Mouse (Mus musculus): ENCODE results near the gene 6030458C11Rik. TPM values are rescaled to one million over a fixed set of nuclear protein-coding genes. Genes with fewer than 3 reads are reported as not detected.

The 6030458C11Rik gene
- total and polyA plus RNA-seq, 3 experiments = 17.5 to 38.3 (median 30.6) TPM

DNA sequence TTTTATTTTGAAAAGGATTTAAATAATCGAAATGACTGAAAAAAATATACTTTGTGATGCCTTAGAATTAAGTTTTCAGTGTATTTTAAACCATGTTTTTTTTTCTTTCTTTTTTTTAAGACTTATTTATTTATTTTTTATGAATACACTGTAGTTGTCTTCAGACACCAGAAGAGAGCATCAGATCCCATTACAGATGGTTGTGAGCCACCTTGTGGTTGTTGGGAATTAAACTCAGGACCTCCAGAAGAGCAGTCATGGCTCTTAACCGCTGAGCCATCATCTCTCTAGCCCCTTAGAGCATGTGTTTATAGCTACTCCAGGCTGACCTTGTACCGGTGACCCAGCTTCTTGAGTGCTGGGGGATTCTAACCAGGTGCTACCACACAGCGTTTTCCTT, 24.9 kb upstream of the 6030458C11Rik start:
- Histone ChIP-seq H3K27ac (ENCODE audit: insufficient read depth, low read depth) (no peak overlapping the region), H3K79me2 (replicated peaks; ENCODE audit: control insufficient read depth, extremely low read depth, insufficient read depth, poor library complexity, severe bottlenecking) (no peaks in the 10 kb centered on the region), H3K27me3 (replicated peaks) (no peaks in the 10 kb centered on the region), H3K9ac (ENCODE audit: insufficient read depth, low read depth) (no peak overlapping the region), H3K4me1 (ENCODE audit: control insufficient read depth in 1 of 2, insufficient read depth in 2 of 2) (no peaks in the 10 kb centered on the region), H3K4me3 (replicated peaks in 1 of 3; ENCODE audit: low read depth in 2 of 3, low read length in 2 of 3, poor library complexity in 1 of 3) (no peak overlapping the region), H3K4me2 (ENCODE audit: insufficient read depth, low read depth, poor library complexity, severe bottlenecking) (no peak overlapping the region), H3K9me3 (replicated peaks; ENCODE audit: low read length) (no peaks in the 10 kb centered on the region), H3K36me3 (replicated peaks in 1 of 2; ENCODE audit: control insufficient read depth in 1 of 2, insufficient read depth in 1 of 2, low read length in 1 of 2) (peaks cover 70 to 96% of the 10 kb centered on the region in 2 experiments)
- dilution Hi-C loops (cut with MboI; ENCODE audit: extremely low pct_ligation_motif_present, extremely low pct_unique_long_range_greater_than_20kb, low sequenced_read_pairs) = no loop called here
- TF ChIP-seq CTCF (conservative IDR thresholded peaks at IDR 0.05 in 1 of 2, IDR thresholded peaks at IDR 0.05 in 1 of 2; ENCODE audit: low read depth in 2 of 2, low read length in 2 of 2) = peak in 1 of 2 experiments; percentile 33; a peak in 2 of 4 replicates
- TF ChIP-seq UBTF (IDR thresholded peaks at IDR 0.05; ENCODE audit: low read depth, low read length) = no peak
- in situ Hi-C loops (cut with MboI; ENCODE audit: low pct_ligation_motif_present, low pct_unique_long_range_greater_than_20kb, low sequenced_read_pairs) = no loop called here
- no peak for DNase-seq (ENCODE audit: extremely low read depth)

DNA sequence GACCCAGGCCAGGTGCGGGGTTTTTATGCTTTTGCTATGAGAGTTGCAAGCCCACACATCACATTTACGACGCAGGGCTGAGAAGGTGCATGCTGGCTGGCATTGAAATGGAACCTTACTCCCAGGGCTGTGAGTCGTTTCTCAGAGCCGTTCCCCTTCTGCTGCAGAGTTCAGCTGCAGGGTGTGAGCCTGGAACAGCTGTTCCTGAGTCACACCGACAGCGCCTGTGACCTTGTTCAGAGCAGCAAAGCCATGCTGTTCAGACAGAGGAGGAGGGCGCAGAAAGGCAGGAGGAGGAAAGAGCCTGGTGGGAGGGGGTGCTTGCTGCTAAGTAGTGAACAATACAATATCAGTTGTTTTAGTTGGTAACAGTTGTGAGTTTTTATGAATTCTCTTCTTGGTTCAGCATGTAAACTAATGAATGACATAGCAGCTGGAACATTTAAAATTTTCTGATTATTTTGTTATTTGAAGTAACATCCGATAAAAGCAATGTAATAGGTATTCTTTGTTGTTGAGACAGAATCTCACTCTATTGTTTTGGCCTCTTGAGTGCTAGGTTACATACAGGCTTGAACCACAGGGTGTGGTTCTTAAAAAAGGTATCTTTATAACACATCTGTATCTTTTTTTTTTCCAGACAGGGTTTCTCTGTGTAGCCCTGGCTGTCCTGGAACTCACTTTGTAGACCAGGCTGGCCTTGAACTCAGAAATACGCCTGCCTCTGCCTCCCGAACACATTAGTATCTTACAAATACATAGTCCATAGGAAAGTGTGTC, 23.9 kb upstream of the 6030458C11Rik start:
- H3K36me3 ChIP-seq (replicated peaks in 1 of 2; ENCODE audit: control insufficient read depth in 1 of 2, insufficient read depth in 1 of 2, low read length in 1 of 2) = peaks cover 70 to 94% of the 10 kb centered on the region in 2 experiments
- H3K4me1 ChIP-seq (ENCODE audit: control insufficient read depth in 1 of 2, insufficient read depth in 2 of 2) = no peaks in the 10 kb centered on the region
- H3K9ac ChIP-seq (ENCODE audit: insufficient read depth, low read depth) = no peak overlapping the region
- in situ Hi-C loops (cut with MboI; ENCODE audit: low pct_ligation_motif_present, low pct_unique_long_range_greater_than_20kb, low sequenced_read_pairs) = no loop called here
- no peaks in the 10 kb centered on the region for H3K9me3 ChIP-seq (replicated peaks; ENCODE audit: low read length)
- H3K4me2 ChIP-seq (ENCODE audit: insufficient read depth, low read depth, poor library complexity, severe bottlenecking) = no peak overlapping the region
- no peak for DNase-seq (ENCODE audit: extremely low read depth)
- no peaks in the 10 kb centered on the region for H3K79me2 ChIP-seq (replicated peaks; ENCODE audit: control insufficient read depth, extremely low read depth, insufficient read depth, poor library complexity, severe bottlenecking)
- dilution Hi-C loops (cut with MboI; ENCODE audit: extremely low pct_ligation_motif_present, extremely low pct_unique_long_range_greater_than_20kb, low sequenced_read_pairs) = no loop called here
- H3K27ac ChIP-seq (ENCODE audit: insufficient read depth, low read depth) = no peak overlapping the region
- H3K4me3 ChIP-seq (replicated peaks in 1 of 3; ENCODE audit: low read depth in 2 of 3, low read length in 2 of 3, poor library complexity in 1 of 3) = no peak overlapping the region
- TF ChIP-seq EP300 (IDR thresholded peaks at IDR 0.05; ENCODE audit: low read length) (no peak), CHD2 (IDR thresholded peaks at IDR 0.05; ENCODE audit: low read length) (no peak), IRF4 (IDR thresholded peaks at IDR 0.05; ENCODE audit: low read depth, low read length) (no peak), BHLHE40 (IDR thresholded peaks at IDR 0.05; ENCODE audit: low read depth, low read length) (no peak), ETS1 (conservative IDR thresholded peaks at IDR 0.05; ENCODE audit: low read depth, low read length) (no peak), HCFC1 (IDR thresholded peaks at IDR 0.05; ENCODE audit: low read depth, low read length) (no peak), POLR2A (IDR thresholded peaks at IDR 0.05; ENCODE audit: low read depth, low read length) (no peak), TBP (conservative IDR thresholded peaks at IDR 0.05; ENCODE audit: low read depth, low read length) (no peak), POLR2AphosphoS2 (IDR thresholded peaks at IDR 0.05; ENCODE audit: low read depth, low read length) (no peak), MAFK (IDR thresholded peaks at IDR 0.05; ENCODE audit: insufficient replicate concordance, low read length) (no peak), CHD1 (IDR thresholded peaks at IDR 0.05; ENCODE audit: low read depth, low read length) (no peak), E2F4 (IDR thresholded peaks at IDR 0.05; ENCODE audit: insufficient replicate concordance, low read depth, low read length) (no peak), ELF1 (IDR thresholded peaks at IDR 0.05; ENCODE audit: low read depth, low read length) (no peak)
- H3K27me3 ChIP-seq (replicated peaks) = no peaks in the 10 kb centered on the region

All from CH12.LX (cell line).